Mouse (Mus musculus) intestine, embryonic 16.5 days (tissue): ENCODE measurements around the gene Nhs. TPM values are rescaled to one million over a fixed set of nuclear protein-coding genes. Genes with fewer than 3 reads are reported as not detected.

ENCODE experiments used
- ATAC-seq: fragments of 200-750 bp; cut with Nextera tagmentation; 2 replicates; pipeline ENCODE4 v1.8.0; 2017; ENCODE audit warnings: moderate TSS enrichment, moderate library complexity
- H3K27ac ChIP-seq: fragments of 300-500 bp; sonication (generic); 2 replicates; pipeline ENCODE4 v1.5.1; 2014; ENCODE audit warnings: mild to moderate bottlenecking, low read length
- H3K27me3 ChIP-seq: fragments of 300-500 bp; sonication (generic); replicated peaks from 2 replicates; pipeline ENCODE4 v1.6.1; 2014; ENCODE audit warnings: low read length, control low read depth, mixed read lengths; ENCODE audit not compliant: control insufficient read depth, insufficient read depth
- H3K36me3 ChIP-seq: fragments of 300-500 bp; sonication (generic); 2 replicates; pipeline ENCODE4 v1.6.1; 2014; ENCODE audit warnings: low read length, control low read depth; ENCODE audit not compliant: control insufficient read depth, insufficient read depth
- H3K4me1 ChIP-seq: fragments of 300-500 bp; sonication (generic); 2 replicates; pipeline ENCODE4 v1.6.1; 2014; ENCODE audit warnings: low read length, control low read depth, mixed read lengths; ENCODE audit not compliant: control insufficient read depth, insufficient read depth
- H3K4me2 ChIP-seq: fragments of 300-500 bp; sonication (generic); 2 replicates; pipeline ENCODE4 v1.6.1; 2014; ENCODE audit warnings: low read depth, low read length, control low read depth
- H3K4me3 ChIP-seq: fragments of 300-500 bp; sonication (generic); 2 replicates; pipeline ENCODE4 v1.5.1; 2014; ENCODE audit warnings: mild to moderate bottlenecking, low read length
- H3K9ac ChIP-seq: fragments of 300-500 bp; sonication (generic); 2 replicates; pipeline ENCODE4 v1.6.1; 2014; ENCODE audit warnings: low read depth, low read length
- H3K9me3 ChIP-seq: fragments of 300-500 bp; sonication (generic); 2 replicates; pipeline ENCODE4 v1.6.1; 2016; ENCODE audit warnings: low read length, control low read depth; ENCODE audit not compliant: control insufficient read depth
- WGBS: fragments of 180-500 bp; shearing (Covaris S2); extraction: QIAGEN DNeasy Blood & Tissue Kit; methylation state at CpG from one replicate; pipeline ENCODE4 v1.1.7; 2014; 5-methylcytosine and 5-hydroxymethylcytosine counted together
- polyA plus RNA-seq: library from polyadenylated mRNA; unstranded; fragments of >200 nt; fragmentation: Nextera tagmentation; extraction: Ambion mirVana; gene quantifications from 2 replicates; pipeline ENCODE4 v1.2.1, GENCODE M21; 2015

The Nhs gene
- polyA plus RNA-seq, 1 experiment from 2014 or later, result 0.89 TPM

- Histone ChIP-seq H3K27me3 (0 out of 2 replicates have a peak, but pooled peaks cover 4% of the 10 kb centered on the region), H3K27ac (peak overlapping the region; percentile 14; the same call in 1 of the 2 replicates), H3K36me3 (no peaks in the 10 kb centered on the region), H3K9me3 (no peaks in the 10 kb centered on the region), H3K9ac (no peak overlapping the region), H3K4me1 (no peaks in the 10 kb centered on the region; the same call in 1 of the 2 replicates), H3K4me2 (no peak overlapping the region), H3K4me3 (no peak overlapping the region)
- 33% methylated on average over 13 of the region's 13 CpGs for WGBS
- peak; percentile 95 for ATAC-seq
Observed at GRCm38 (mm10) chrX:162025210-162025953, 134.1 kb downstream of the Nhs start.

GRCm38 (mm10) chrX:162021724-162022123 lies 137.8 kb downstream of the Nhs start:
- Histone ChIP-seq H3K9ac (no peak overlapping the region), H3K4me1 (peaks cover 5% of the 10 kb centered on the region), H3K4me3 (no peak overlapping the region), H3K36me3 (no peaks in the 10 kb centered on the region), H3K27ac (no peak overlapping the region), H3K4me2 (no peak overlapping the region), H3K9me3 (no peaks in the 10 kb centered on the region), H3K27me3 (peaks cover 6% of the 10 kb centered on the region; the same call in 1 of the 2 replicates)
- no peak for ATAC-seq
- 69% methylated on average over 3 of the region's 3 CpGs for WGBS

GRCm38 (mm10) chrX:162020039-162020566 lies 139.4 kb downstream of the Nhs start:
- Histone ChIP-seq H3K4me3 (no peak overlapping the region), H3K9me3 (no peaks in the 10 kb centered on the region), H3K4me1 (peaks cover 5% of the 10 kb centered on the region; the same call in 1 of the 2 replicates), H3K4me2 (no peak overlapping the region), H3K9ac (no peak overlapping the region), H3K27me3 (peaks cover 6% of the 10 kb centered on the region), H3K27ac (no peak overlapping the region), H3K36me3 (no peaks in the 10 kb centered on the region)
- peak; percentile 79 for ATAC-seq
- 69% methylated on average over 3 of the region's 3 CpGs for WGBS

DNA sequence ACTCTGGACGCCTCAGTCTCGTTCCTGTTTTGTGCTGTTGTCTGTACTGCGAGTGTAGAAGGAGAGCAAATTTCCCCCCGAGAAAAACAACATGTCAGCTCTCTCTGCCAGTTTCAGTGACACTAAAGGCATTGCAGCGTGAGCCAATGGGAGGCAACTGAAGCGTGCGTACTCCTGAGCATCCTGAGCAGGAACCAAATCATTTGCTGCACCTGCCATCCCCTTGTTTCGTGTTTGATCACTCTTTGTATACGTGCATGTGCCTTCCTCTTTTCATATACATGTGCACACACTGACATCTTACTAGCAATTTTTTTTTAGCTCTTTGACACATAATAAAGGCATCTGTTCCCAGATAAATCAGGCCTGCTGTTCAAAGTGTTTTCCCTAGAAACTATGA lies 142.1 kb downstream of the Nhs start:
- Histone ChIP-seq H3K4me2 (no peak overlapping the region), H3K27ac (no peak overlapping the region), H3K9me3 (no peaks in the 10 kb centered on the region), H3K27me3 (peaks cover 6% of the 10 kb centered on the region), H3K36me3 (no peaks in the 10 kb centered on the region), H3K4me1 (peaks cover 5% of the 10 kb centered on the region; the same call in 1 of the 2 replicates), H3K9ac (no peak overlapping the region), H3K4me3 (no peak overlapping the region)
- WGBS, result 51% methylated on average over 9 of the region's 9 CpGs
- no peak for ATAC-seq

GRCm38 (mm10) chrX:162012570-162012969 lies 147.0 kb downstream of the Nhs start:
- Histone ChIP-seq H3K9ac (no peak overlapping the region), H3K4me2 (no peak overlapping the region)
- no peak for ATAC-seq

GRCm38 (mm10) chrX:162009876-162010275 lies 149.7 kb downstream of the Nhs start:
- Histone ChIP-seq H3K27ac (no peak overlapping the region), H3K4me1 (no peaks in the 10 kb centered on the region), H3K9ac (no peak overlapping the region), H3K9me3 (no peaks in the 10 kb centered on the region), H3K4me3 (no peak overlapping the region), H3K4me2 (no peak overlapping the region), H3K36me3 (no peaks in the 10 kb centered on the region), H3K27me3 (0 out of 2 replicates have a peak, but pooled peaks cover 5% of the 10 kb centered on the region)
- WGBS, result 50% methylated on average over 3 of the region's 3 CpGs
- ATAC-seq, result no peak

More at GRCm38 (mm10) chrX:162012570-162012969, 147.0 kb downstream of the Nhs start:
- no peaks in the 10 kb centered on the region for H3K4me1 ChIP-seq
- no peaks in the 10 kb centered on the region for H3K9me3 ChIP-seq
- no peaks in the 10 kb centered on the region for H3K36me3 ChIP-seq
- no peak overlapping the region for H3K27ac ChIP-seq
- WGBS, result 75% methylated on average over 4 of the region's 4 CpGs
- peaks cover 7% of the 10 kb centered on the region; the same call in 1 of the 2 replicates for H3K27me3 ChIP-seq
- H3K4me3 ChIP-seq, result no peak overlapping the region

GRCm38 (mm10) chrX:162003818-162004217 lies 155.7 kb downstream of the Nhs start:
- Histone ChIP-seq H3K9me3 (no peaks in the 10 kb centered on the region), H3K9ac (no peak overlapping the region), H3K4me1 (no peaks in the 10 kb centered on the region), H3K4me2 (no peak overlapping the region), H3K36me3 (no peaks in the 10 kb centered on the region), H3K27ac (no peak overlapping the region), H3K4me3 (no peak overlapping the region), H3K27me3 (no peaks in the 10 kb centered on the region; the same call in 1 of the 2 replicates)
- ATAC-seq, result peak; percentile 81
- WGBS, result 40% methylated on average over 1 of the region's 1 CpGs

DNA sequence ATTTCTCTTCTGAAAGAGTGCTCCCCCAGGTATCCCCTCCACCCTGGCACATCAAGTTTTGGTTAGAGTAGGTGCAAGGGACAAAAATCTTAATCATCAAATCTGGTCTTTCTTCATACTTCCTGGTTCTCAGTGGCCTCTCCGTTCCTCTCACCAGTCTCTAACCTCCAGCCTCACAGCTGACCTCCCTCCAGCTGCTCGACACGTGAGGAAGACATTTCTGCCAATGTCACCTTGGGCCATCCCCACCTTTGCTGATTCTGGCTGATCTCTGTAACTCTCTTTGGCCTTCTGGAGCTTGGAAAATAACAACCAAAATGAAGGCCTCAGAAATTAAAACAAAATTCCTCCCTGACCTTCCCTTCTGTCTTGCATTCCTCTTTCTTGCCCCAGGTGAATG lies 160.7 kb downstream of the Nhs start:
- H3K27ac ChIP-seq, result no peak overlapping the region
- no peak overlapping the region for H3K4me2 ChIP-seq
- H3K27me3 ChIP-seq, result no peaks in the 10 kb centered on the region; the same call in 1 of the 2 replicates
- H3K9ac ChIP-seq, result no peak overlapping the region
- 68% methylated on average over 3 of the region's 3 CpGs for WGBS
- H3K9me3 ChIP-seq, result no peaks in the 10 kb centered on the region
- no peak for ATAC-seq
- no peaks in the 10 kb centered on the region for H3K4me1 ChIP-seq
- H3K36me3 ChIP-seq, result no peaks in the 10 kb centered on the region
- no peak overlapping the region for H3K4me3 ChIP-seq

DNA sequence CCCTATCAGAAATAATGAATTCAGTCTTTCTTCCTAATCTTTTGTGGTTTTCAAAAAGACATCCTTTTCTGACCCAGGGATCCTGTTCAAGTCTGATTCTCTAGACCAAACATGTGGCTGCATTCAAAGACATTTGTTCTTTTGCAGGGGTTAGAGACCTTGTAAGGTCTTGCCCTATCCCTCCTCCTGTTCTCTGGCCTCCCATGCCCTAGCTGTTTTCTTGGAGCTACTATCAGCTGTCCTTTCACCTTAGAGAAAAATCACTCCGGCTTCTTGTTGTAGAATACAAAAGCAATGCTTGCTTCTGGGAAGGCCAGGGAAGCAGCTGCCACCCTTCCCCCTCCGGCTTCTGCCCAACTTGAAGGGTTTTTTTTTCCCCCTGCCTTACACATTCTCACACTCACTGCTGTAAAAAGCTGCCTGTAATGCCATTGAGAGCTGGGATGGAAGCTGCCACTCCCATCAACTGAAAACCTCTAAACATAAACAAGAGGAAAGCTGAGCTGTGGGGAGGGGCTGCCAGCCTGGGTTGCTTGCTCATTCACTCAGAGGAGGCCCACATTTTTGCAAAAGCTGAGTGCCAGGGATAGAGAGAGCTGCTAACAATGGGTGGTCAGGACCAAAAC lies 162.2 kb downstream of the Nhs start:
- H3K4me1 ChIP-seq, result no peaks in the 10 kb centered on the region
- no peaks in the 10 kb centered on the region for H3K36me3 ChIP-seq
- H3K27me3 ChIP-seq, result peaks cover 3% of the 10 kb centered on the region; the same call in 1 of the 2 replicates
- H3K27ac ChIP-seq, result no peak overlapping the region; the same call in 1 of the 2 replicates
- no peaks in the 10 kb centered on the region for H3K9me3 ChIP-seq
- ATAC-seq, result no peak
- 46% methylated on average over 2 of the region's 2 CpGs for WGBS
- no peak overlapping the region for H3K9ac ChIP-seq
- H3K4me2 ChIP-seq, result no peak overlapping the region
- H3K4me3 ChIP-seq, result no peak overlapping the region
